Mouse (Mus musculus) lung, postnatal 0 days (tissue): ENCODE results near the gene Ankrd55.

Experiments used
- CTCF ChIP-seq: IDR thresholded peaks from 2 replicates; pipeline ENCODE4 v1.5.1; 2016; ENCODE audit warnings: antibody characterized with exemption, mild to moderate bottlenecking
- EP300 ChIP-seq: IDR thresholded peaks from 2 replicates; pipeline ENCODE4 v1.6.1; 2016; ENCODE audit warnings: antibody characterized with exemption, mild to moderate bottlenecking, control low read depth

DNA sequence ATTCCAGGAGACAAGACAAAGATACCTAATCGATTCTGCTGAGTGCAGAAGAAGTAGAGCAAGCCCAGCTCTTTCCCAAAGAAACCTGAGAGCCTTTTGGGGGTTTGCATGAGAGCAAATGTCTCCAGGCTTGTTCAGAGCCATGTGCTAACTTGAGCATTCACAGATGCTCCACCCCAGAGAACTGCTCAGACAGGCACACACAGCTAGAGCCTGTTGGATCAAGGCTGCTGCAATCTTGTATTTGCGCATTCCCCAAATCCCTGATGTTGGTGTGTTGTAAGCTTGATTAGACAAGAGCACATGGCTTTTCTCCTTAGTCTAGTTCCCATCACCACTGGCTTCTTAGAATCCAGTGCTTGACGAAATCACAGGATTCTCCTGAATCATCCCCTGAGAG is 94.7 kb downstream of the Ankrd55 start:
- TF ChIP-seq CTCF (no peak), EP300 (no peak)
